Mouse (Mus musculus) hindbrain, embryonic 13.5 days (tissue): ENCODE results near the gene Tcp1. TPM values are rescaled to one million over a fixed set of nuclear protein-coding genes. Genes with fewer than 3 reads are reported as not detected.
"Not testable (repeated sequence)": the region's sequence is repeated elsewhere in the genome, so short reads cannot be mapped to it uniquely, and the experiment has no call there.

Experiments
- ATAC-seq: fragments of 200-750 bp; cut with Nextera tagmentation; 2 replicates; pipeline ENCODE4 v1.8.0; 2017; ENCODE audit warnings: moderate TSS enrichment; ENCODE audit not compliant: low FRiP score
- H3K27ac ChIP-seq: fragments of 300-500 bp; sonication (generic); 2 replicates; pipeline ENCODE4 v1.5.1; 2015; ENCODE audit warnings: inconsistent platforms, mild to moderate bottlenecking, moderate library complexity
- H3K27me3 ChIP-seq: fragments of 300-500 bp; sonication (generic); 2 replicates; pipeline ENCODE4 v1.6.1; 2015; ENCODE audit warnings: mild to moderate bottlenecking, inconsistent platforms
- H3K36me3 ChIP-seq: fragments of 300-500 bp; sonication (generic); 2 replicates; pipeline ENCODE4 v1.6.1; 2015; ENCODE audit warnings: mild to moderate bottlenecking, inconsistent platforms
- H3K4me1 ChIP-seq: fragments of 300-500 bp; sonication (generic); replicated peaks from 2 replicates; pipeline ENCODE4 v1.6.1; 2015; ENCODE audit warnings: inconsistent platforms
- H3K4me2 ChIP-seq: fragments of 300-500 bp; sonication (generic); 2 replicates; pipeline ENCODE4 v1.6.1; 2015; ENCODE audit warnings: inconsistent platforms, mild to moderate bottlenecking, moderate library complexity
- H3K4me3 ChIP-seq: fragments of 300-500 bp; sonication (generic); 2 replicates; pipeline ENCODE4 v1.5.1; 2015; ENCODE audit warnings: mild to moderate bottlenecking, inconsistent platforms
- H3K9ac ChIP-seq: fragments of 300-500 bp; sonication (generic); 2 replicates; pipeline ENCODE4 v1.6.1; 2015; ENCODE audit warnings: mild to moderate bottlenecking, inconsistent platforms
- H3K9me3 ChIP-seq: fragments of 300-500 bp; sonication (generic); 2 replicates; pipeline ENCODE4 v1.6.1; 2016; ENCODE audit warnings: inconsistent platforms
- WGBS: fragments of 180-500 bp; shearing (Covaris S2); methylation state at CpG from one replicate; pipeline ENCODE4 v1.1.7; 2015; 5-methylcytosine and 5-hydroxymethylcytosine counted together
- polyA plus RNA-seq: library from polyadenylated mRNA; unstranded; fragments of >200 nt; fragmentation: Nextera tagmentation; extraction: Ambion mirVana; gene quantifications from 2 replicates; pipeline ENCODE4 v1.2.1, GENCODE M21; 2015

Gene Tcp1
- polyA plus RNA-seq, 1 experiment from 2014 or later = 406 TPM

DNA sequence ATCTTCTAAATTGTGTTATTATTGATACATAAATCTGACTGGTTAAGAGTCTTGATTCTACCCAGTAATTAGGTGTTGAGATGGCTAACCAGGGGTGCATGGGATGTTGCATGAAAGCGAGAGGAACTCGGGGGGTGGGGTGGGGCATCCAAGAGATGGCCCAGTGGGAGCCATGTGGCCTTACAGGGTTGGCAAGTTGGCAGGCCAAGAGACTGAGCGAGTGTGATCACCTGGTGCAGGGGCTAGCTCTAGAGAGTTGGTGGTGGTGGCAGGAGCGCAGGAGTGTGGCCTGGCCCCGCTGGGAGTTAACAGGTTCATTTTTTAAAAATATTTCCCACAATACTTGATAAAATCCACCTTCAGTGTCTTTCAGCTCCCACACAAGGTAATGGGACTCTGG, 17.8 kb upstream of the Tcp1 start:
- H3K9ac ChIP-seq = no peak overlapping the region
- ATAC-seq = no peak
- H3K4me3 ChIP-seq = no peak overlapping the region
- no peaks in the 10 kb centered on the region for H3K4me1 ChIP-seq
- WGBS = 82% methylated on average over 5 of the region's 5 CpGs
- H3K27ac ChIP-seq = 0 out of 2 replicates have a peak overlapping the region, but pooled peaks have one; percentile 35
- H3K4me2 ChIP-seq = no peak overlapping the region
- no peaks in the 10 kb centered on the region for H3K27me3 ChIP-seq
- H3K36me3 ChIP-seq = peaks cover 48% of the 10 kb centered on the region
- H3K9me3 ChIP-seq = no peaks in the 10 kb centered on the region

DNA sequence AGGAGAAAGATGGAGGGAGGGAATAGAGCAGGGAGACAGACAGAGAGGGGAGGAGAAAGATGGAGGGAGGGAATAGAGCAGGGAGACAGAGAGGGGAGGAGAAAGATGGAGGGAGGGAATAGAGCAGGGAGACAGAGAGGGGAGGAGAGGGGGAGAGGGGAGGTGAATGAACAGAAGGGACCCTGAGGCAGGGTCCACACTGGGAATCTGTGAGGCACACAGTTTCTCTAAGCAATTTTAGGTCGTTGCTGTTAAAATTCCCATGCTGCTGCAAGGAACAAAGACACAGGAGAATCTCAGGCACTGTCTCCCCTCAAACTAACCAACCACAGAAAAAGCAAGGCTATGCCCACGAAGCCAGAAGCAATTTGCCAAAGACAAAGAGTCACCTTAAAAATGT, 16.9 kb upstream of the Tcp1 start:
- Histone ChIP-seq H3K36me3 (peaks cover 51% of the 10 kb centered on the region), H3K27ac (peak overlapping the region; percentile 70)
- not testable (repeated sequence) for H3K4me3 ChIP-seq, H3K4me2 ChIP-seq, ATAC-seq, H3K9ac ChIP-seq, H3K9me3 ChIP-seq, H3K4me1 ChIP-seq, H3K27me3 ChIP-seq
- WGBS = 36% methylated on average over 2 of the region's 2 CpGs

DNA sequence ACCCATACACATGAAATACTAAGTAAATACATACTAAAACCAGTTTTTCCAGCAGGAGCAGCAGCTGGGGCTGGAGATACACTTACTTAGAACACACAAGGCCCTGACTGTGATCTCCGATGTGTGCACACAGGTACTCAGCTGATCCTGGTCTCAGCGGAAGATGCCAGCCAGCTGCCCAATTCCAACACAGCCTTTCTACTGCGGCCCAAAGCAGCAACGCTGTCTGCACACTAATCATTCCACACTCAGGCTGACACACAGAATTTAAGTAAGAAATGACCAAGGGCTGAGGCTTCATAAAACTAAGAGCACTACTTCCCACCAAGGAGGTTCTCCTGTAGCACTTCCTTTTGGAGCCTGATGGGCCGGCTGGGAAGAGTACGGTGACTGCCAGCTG, 13.2 kb upstream of the Tcp1 start:
- WGBS = 97% methylated on average over 6 of the region's 6 CpGs
- H3K27me3 ChIP-seq = no peaks in the 10 kb centered on the region
- ATAC-seq = no peak
- 0 out of 2 replicates have a peak, but pooled peaks cover 4% of the 10 kb centered on the region for H3K4me1 ChIP-seq
- no peak overlapping the region for H3K9ac ChIP-seq
- no peak overlapping the region for H3K4me3 ChIP-seq
- no peak overlapping the region for H3K27ac ChIP-seq
- H3K36me3 ChIP-seq = peaks cover 51% of the 10 kb centered on the region
- no peak overlapping the region for H3K4me2 ChIP-seq
- no peaks in the 10 kb centered on the region for H3K9me3 ChIP-seq

DNA sequence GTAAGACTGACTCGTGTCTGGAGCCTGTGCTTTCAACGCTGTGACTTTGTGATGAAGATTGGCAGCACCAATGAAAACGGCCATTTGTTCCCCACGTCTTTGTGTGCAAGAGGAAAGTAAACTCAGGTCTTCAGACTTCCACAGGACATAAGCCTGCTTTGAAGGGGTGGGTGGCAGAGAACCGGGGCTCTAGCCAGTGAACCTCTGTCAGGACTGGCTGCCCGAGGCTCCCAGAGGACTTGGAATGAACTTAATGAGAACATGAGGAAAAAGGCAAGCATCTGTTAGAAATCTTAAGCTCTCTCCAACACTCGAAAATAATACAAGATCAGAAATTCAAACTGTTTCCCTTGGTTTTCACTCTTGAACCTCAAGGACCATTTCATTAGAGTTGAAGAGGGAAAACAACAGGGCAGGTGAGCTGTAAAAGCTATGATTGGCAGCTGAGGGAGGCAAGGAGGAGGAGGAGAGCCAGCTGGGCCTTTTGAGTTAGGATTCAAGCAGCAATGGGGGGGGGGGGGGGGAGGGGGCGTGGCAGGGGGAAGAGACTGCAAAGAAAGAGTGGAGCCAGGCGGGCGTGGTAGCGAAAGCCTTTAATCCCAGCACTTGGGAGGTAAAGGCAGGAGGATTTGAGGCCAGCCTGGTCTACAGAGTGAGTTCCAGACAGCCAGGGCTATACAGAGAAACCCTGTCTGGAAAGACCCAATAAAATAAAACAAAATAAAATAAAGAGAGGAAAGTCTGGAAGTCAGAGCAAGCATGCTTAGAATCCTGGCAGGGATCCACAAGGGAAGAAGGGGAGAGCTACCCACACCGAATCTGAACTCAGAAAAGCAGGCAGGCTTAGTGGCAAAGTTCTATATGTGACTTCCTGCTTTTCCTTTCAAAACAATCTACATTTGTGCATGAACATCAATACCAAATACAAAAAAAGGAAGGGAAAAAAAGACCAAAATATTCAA, 11.8 kb upstream of the Tcp1 start:
- H3K4me1 ChIP-seq = 0 out of 2 replicates have a peak, but pooled peaks cover 4% of the 10 kb centered on the region
- H3K9me3 ChIP-seq = no peaks in the 10 kb centered on the region
- 31% methylated on average over 11 of the region's 12 CpGs for WGBS
- H3K36me3 ChIP-seq = peaks cover 51% of the 10 kb centered on the region
- no peak for ATAC-seq
- peak overlapping the region; percentile 10; the same call in 1 of the 2 replicates for H3K9ac ChIP-seq
- H3K4me3 ChIP-seq = no peak overlapping the region
- H3K27me3 ChIP-seq = no peaks in the 10 kb centered on the region
- H3K4me2 ChIP-seq = no peak overlapping the region
- H3K27ac ChIP-seq = no peak overlapping the region

DNA sequence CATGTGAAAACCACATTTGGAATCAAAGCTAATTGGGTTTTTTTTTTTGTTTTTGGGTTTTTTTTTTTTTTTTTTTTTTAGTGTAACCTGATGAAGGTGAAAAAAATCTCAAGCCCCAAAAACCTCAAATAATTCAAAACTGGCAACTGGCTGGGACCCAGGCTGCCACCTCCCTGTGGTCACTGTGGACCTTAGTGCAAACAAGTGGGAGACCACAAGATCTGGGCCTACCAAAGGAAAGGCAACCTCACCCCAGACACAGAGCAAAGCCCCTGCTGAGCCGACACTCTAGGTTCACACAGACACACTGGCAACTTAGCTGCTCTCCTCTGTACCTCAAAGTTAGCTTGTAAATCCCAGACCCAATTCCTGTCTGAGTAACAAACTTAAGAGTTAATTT, 11.2 kb upstream of the Tcp1 start:
- Histone ChIP-seq H3K36me3 (peaks cover 48% of the 10 kb centered on the region), H3K9me3 (no peaks in the 10 kb centered on the region), H3K4me3 (no peak overlapping the region), H3K27ac (no peak overlapping the region), H3K27me3 (no peaks in the 10 kb centered on the region), H3K4me1 (0 out of 2 replicates have a peak, but pooled peaks cover 4% of the 10 kb centered on the region), H3K9ac (no peak overlapping the region), H3K4me2 (no peak overlapping the region)
- 87% methylated on average over 1 of the region's 1 CpGs for WGBS
- ATAC-seq = no peak

DNA sequence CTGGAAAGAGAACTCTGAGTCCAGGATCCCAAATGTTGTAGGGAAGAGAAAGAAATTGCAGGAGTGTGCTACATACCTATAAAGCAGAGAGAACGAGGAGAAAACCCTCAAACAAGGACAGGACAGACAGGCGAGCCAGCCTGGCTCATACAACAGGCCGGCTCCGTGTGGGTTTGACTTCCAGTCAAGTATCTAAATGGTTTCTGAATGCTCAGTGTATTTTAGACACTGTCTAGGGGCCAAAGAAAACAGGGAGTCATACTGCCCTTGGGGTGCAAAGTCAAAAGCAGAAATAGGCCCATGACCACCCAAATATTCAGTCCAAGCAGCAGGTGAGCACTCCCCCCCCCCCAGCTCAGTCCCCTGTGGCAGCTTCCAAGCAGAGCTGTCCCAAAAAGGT, 9.7 kb upstream of the Tcp1 start:
- Histone ChIP-seq H3K4me3 (no peak overlapping the region), H3K27me3 (no peaks in the 10 kb centered on the region), H3K4me2 (no peak overlapping the region), H3K9ac (no peak overlapping the region), H3K4me1 (0 out of 2 replicates have a peak, but pooled peaks cover 4% of the 10 kb centered on the region), H3K9me3 (no peaks in the 10 kb centered on the region), H3K27ac (no peak overlapping the region), H3K36me3 (peaks cover 49% of the 10 kb centered on the region)
- WGBS = 89% methylated on average over 4 of the region's 4 CpGs
- ATAC-seq = no peak

DNA sequence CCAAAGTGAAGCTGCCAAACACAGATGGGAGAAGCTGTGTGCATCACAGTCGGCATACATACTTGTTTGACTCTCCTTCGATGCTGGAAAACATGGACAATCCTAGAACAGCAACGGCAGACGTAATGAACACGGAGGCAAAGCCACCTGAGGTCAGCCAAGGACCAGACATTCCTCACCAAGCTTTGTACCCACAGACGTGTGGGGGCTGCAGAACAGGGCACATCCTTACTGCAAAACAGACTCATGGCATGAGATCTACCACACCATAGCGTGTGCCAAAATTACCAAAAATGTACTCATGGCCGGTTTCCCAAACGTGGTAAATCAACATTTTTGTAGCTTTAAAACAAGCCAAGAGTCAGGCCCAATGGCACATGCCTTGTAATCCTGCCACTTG, 9.1 kb upstream of the Tcp1 start:
- peaks cover 50% of the 10 kb centered on the region for H3K36me3 ChIP-seq
- ATAC-seq = no peak

DNA sequence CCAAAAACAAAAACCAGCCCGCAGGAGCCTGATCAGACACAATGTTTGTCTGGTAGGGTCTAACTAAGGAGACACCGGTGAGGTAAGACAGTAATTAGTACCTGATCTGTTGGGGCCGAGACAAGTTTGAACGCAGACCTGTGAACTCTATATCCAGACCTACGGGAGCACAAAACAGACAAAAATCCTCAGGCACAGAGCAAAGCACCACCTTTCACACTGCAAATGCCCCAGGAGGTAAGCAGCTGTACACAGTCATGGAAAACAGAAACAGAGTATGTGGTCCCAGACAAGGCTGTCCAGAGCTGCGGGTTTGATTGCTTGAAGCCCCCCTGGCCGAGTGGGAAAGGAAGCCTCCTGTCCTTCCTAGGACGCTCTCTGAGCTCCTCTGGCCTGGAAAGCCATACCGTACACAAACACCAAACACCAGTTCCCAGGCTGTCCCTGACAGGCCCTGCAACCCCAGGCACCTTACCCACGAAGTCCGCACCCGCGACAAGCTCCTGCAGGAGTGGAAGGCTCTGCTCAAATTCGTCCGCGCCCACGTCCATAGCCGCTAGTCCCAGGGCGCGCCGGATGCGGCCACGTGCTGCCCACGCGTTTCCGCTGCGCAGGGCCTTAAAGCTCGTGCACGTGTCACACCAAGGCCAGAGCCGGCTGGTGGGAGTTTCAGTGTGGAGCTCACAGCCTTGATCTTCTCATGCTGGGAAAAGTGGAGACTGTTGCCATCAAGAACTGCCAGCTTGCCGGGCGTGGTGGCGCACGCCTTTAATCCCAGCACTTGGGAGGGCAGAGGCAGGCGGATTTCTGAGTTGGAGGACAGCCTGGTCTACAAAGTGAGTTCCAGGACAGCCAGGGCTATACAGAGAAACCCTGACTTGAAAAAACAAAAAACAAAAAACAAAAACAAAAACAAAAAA, 5.9 kb upstream of the Tcp1 start, which contains the start of gene Pnldc1:
Pnldc1 (minus strand) TSS at position 870 of the 920 bp plus-strand sequence.
- H3K27ac ChIP-seq = no peak within 1 kb of the TSS
- H3K9me3 ChIP-seq = no peaks in the 10 kb centered on the region
- no peak within 1 kb of the TSS for H3K4me3 ChIP-seq
- peaks cover 61% of the 10 kb centered on the region for H3K36me3 ChIP-seq
- H3K27me3 ChIP-seq = no peaks in the 10 kb centered on the region
- 79% methylated on average over 35 of the region's 35 CpGs for WGBS
- H3K9ac ChIP-seq = no peak within 1 kb of the TSS
- no peak within 1 kb of the TSS for H3K4me2 ChIP-seq
- no peak for ATAC-seq
- 0 out of 2 replicates have a peak, but pooled peaks cover under 1% of the 10 kb centered on the region for H3K4me1 ChIP-seq

More for the DNA sequence above, 9.1 kb upstream of the Tcp1 start:
- WGBS = 95% methylated on average over 9 of the region's 9 CpGs
- 0 out of 2 replicates have a peak, but pooled peaks cover 4% of the 10 kb centered on the region for H3K4me1 ChIP-seq
- no peak overlapping the region for H3K27ac ChIP-seq
- H3K9ac ChIP-seq = no peak overlapping the region
- H3K27me3 ChIP-seq = no peaks in the 10 kb centered on the region
- no peak overlapping the region for H3K4me3 ChIP-seq
- H3K4me2 ChIP-seq = no peak overlapping the region
- no peaks in the 10 kb centered on the region for H3K9me3 ChIP-seq

DNA sequence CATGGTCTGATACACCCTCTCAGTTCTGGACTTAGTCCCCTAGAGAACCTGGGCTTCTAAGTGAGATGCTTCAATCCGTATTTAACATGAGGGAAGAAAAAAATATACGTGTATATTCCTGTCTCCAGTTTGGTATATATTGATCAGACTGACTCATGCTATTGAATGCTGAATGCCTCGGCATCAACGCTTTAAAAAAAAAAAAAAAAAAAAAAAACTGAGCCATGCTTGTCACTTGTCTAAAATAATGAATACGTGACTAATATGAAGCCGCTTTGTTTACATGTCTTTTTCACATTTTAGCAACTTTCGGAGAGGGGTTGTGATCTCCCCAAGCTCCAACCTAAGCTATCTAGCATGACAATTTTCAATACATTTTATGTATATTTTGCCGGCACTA, 5.1 kb upstream of the Tcp1 start:
- 92% methylated on average over 8 of the region's 8 CpGs for WGBS
- no peak for ATAC-seq
- Histone ChIP-seq H3K4me3 (no peak overlapping the region), H3K9me3 (no peaks in the 10 kb centered on the region), H3K4me1 (peaks cover 8% of the 10 kb centered on the region; the same call in 1 of the 2 replicates), H3K36me3 (peaks cover 53% of the 10 kb centered on the region), H3K27me3 (no peaks in the 10 kb centered on the region), H3K4me2 (no peak overlapping the region), H3K27ac (no peak overlapping the region), H3K9ac (no peak overlapping the region)

DNA sequence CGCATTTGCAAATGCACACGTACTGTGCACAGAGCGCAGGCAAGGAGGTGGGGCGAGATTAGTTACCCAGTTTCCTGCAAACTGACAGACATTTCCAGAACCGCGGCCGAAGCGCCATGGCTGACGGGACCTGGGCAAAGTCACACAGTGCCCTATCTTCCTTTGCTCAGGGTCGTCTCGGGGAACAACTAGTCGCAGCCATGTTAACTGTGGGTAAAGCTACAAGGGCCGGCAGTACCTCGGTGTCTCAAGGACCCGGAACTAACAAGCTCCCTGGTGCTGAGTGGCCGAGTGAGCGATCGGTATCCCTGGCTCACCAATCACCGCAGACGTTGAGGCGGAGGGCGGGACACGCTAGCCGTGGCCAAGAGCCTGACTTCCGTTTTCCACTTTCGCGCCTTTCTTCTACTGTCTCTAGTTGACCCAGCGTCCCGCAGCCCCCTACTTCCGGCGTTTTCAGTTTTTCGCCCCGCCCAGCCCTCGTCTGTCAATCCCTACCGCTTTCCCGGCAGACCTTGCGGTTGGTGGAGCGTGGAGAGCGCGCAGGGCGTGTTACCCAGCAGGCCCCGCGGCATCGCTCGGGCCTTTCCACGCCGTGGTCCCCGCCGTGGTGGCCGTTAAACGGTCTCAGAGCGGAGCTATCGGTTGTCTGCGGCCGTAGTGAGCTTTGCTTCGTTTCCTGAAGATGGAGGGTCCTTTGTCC, 531 bp downstream of the Tcp1 start, which contains the start of gene Mrpl18:
Mrpl18 (minus strand) TSS at position 465 of the 703 bp plus-strand sequence.
- ATAC-seq = peak; percentile 100

DNA sequence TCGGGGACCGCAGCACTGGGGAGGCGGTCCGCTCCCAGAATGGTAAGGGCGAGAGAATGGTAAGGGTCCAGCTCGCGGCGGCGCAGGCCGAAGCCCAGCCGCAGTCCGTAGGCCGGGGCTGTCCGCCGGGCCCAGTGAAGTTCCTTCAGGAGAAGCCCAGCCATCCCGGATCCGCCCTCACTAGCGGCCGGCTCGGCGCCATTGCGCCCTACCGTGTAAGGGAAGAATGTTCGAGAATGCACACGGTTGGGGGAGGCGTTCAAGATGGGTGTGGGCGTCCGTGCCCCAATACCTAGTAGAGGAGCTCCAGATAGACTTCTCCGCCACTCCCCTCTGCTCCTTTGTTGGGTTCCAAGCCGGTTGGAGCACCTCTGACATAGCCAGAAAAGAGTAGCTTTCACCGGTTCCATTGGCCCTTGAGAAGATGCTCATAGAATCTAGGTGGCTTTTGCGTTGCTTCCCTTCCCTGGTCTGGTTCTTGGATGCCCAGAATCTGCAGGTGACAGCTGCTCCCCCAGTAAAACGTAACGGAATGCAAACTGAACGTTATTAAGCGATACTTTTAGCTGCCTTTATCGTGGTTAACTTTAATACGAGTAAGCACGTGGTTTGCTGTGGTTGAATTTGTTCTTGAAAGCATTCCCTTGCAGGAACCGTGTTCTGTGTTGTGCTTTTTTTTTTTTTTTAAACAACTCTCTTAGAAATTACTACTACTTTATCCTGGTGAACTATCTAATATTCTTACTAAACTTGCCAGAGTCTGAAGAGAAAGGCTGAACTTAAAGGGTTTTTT, 1.3 kb downstream of the Tcp1 start:
- ATAC-seq = peak; percentile 76
- Histone ChIP-seq H3K9me3 (no peaks in the 10 kb centered on the region), H3K4me3 (peak overlapping the region; percentile 93), H3K9ac (peak overlapping the region; percentile 97), H3K4me1 (peaks cover 17% of the 10 kb centered on the region), H3K27me3 (no peaks in the 10 kb centered on the region), H3K4me2 (peak overlapping the region; percentile 81), H3K27ac (peak overlapping the region; percentile 91), H3K36me3 (peaks cover 51% of the 10 kb centered on the region)
- WGBS = under 1% methylated on average over 40 of the region's 40 CpGs

More for the DNA sequence above, 531 bp downstream of the Tcp1 start, which contains the start of gene Mrpl18:
- Histone ChIP-seq H3K4me2 (peak within 1 kb of the TSS; percentile 81), H3K27ac (peak within 1 kb of the TSS; percentile 91), H3K36me3 (peaks cover 52% of the 10 kb centered on the region), H3K4me1 (peaks cover 17% of the 10 kb centered on the region), H3K9me3 (no peaks in the 10 kb centered on the region), H3K9ac (peak within 1 kb of the TSS; percentile 97), H3K27me3 (no peaks in the 10 kb centered on the region), H3K4me3 (peak within 1 kb of the TSS; percentile 93)
- WGBS = under 1% methylated on average over 56 of the region's 56 CpGs
